Mouse (Mus musculus) ES-Bruce4 (cell line): ENCODE data around the gene Zfp638. TPM values are rescaled to one million over a fixed set of nuclear protein-coding genes. Genes with fewer than 3 reads are reported as not detected.

Experiments
- H3K27ac ChIP-seq: 2 replicates; pipeline ENCODE4 v1.5.1; 2012; ENCODE audit warnings: low read length, inconsistent platforms; ENCODE audit not compliant: insufficient read depth
- H3K27me3 ChIP-seq: 2 replicates; pipeline ENCODE4 v1.6.1; 2012; ENCODE audit warnings: mild to moderate bottlenecking, low read length, inconsistent platforms; ENCODE audit not compliant: control insufficient read depth, poor library complexity, insufficient read depth, severe bottlenecking
- H3K36me3 ChIP-seq: 2 replicates; pipeline ENCODE4 v1.6.1; 2012; ENCODE audit warnings: inconsistent platforms, mild to moderate bottlenecking, low read length, moderate library complexity; ENCODE audit not compliant: control insufficient read depth, poor library complexity, insufficient read depth, severe bottlenecking
- H3K4me1 ChIP-seq: one replicate; pipeline ENCODE4 v1.8.1; 2011; ENCODE audit warnings: low read length; ENCODE audit not compliant: control insufficient read depth, insufficient read depth
- H3K4me3 ChIP-seq: 2 replicates; pipeline ENCODE4 v1.5.1; 2011; ENCODE audit warnings: low read depth, mild to moderate bottlenecking, low read length
- H3K9ac ChIP-seq: 2 replicates; pipeline ENCODE4 v1.6.1; 2012; ENCODE audit warnings: low read depth, mild to moderate bottlenecking, inconsistent platforms; ENCODE audit not compliant: poor library complexity, severe bottlenecking
- H3K9me3 ChIP-seq: replicated peaks from 2 replicates; pipeline ENCODE4 v1.6.1; 2012; ENCODE audit warnings: mild to moderate bottlenecking, low read length, inconsistent platforms; ENCODE audit not compliant: control insufficient read depth, poor library complexity, insufficient read depth, severe bottlenecking
- CTCF ChIP-seq: IDR thresholded peaks from one replicate; pipeline ENCODE4 v1.8.1; 2011; ENCODE audit warnings: low read depth, low read length
- EP300 ChIP-seq: IDR thresholded peaks from 2 replicates; pipeline ENCODE4 v1.6.1; 2011; ENCODE audit warnings: low read depth, low read length; ENCODE audit not compliant: insufficient read depth
- POLR2A ChIP-seq: IDR thresholded peaks from one replicate; pipeline ENCODE4 v1.8.1; 2011; ENCODE audit warnings: low read length; ENCODE audit not compliant: insufficient read depth
- polyA plus RNA-seq: library from polyadenylated mRNA; stranded (reverse); fragments of >200 nt; gene quantifications from 2 replicates; pipeline ENCODE4 v1.2.4, GENCODE M21; 2011; ENCODE audit warnings: low read depth; ENCODE audit not compliant: missing spikeins, insufficient read depth, insufficient read length

The Zfp638 gene
- polyA plus RNA-seq, 1 experiment, result 162 TPM

DNA sequence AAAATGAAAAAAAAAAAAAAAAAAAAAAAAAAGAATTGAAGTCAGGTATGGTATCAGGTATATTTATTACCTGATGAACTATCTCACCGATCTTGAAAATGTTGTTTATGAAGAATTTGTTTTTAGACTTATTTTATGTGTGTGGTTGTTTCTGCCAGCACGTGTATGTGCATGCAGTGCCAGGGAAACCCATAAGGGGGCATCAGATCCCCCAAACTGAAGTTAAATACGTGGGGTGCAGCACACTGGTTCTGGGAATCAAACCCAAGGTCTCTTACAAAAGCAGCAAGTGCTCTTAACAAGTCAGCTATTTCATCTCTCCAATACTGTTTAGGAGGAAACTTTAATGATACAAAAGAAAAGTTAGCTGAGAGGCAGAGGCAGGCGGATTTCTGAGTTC, 137.4 kb downstream of the Zfp638 start:
- H3K4me3 ChIP-seq, result no peak overlapping the region

GRCm38 (mm10) chr6:84008363-84009171, 141.7 kb downstream of the Zfp638 start, which contains the start of gene Dysf:
Gene Dysf, plus strand, starts transcription at chr6:84008590.
- no peaks in the 10 kb centered on the region for H3K36me3 ChIP-seq
- no peaks in the 10 kb centered on the region for H3K27me3 ChIP-seq
- peak within 1 kb of the TSS; percentile 81 for H3K4me3 ChIP-seq
- TF ChIP-seq CTCF, result no peak
- TF ChIP-seq EP300, result no peak
- TF ChIP-seq POLR2A, result no peak
- H3K27ac ChIP-seq, result no peak within 1 kb of the TSS
- peak within 1 kb of the TSS; percentile 39 for H3K9ac ChIP-seq
- H3K9me3 ChIP-seq, result no peaks in the 10 kb centered on the region
- H3K4me1 ChIP-seq, result peaks cover 5% of the 10 kb centered on the region

More for the DNA sequence above, 137.4 kb downstream of the Zfp638 start:
- H3K36me3 ChIP-seq, result no peaks in the 10 kb centered on the region
- TF ChIP-seq CTCF (peak; percentile 8), POLR2A (no peak), EP300 (no peak)
- no peaks in the 10 kb centered on the region for H3K27me3 ChIP-seq
- no peaks in the 10 kb centered on the region for H3K9me3 ChIP-seq
- no peak overlapping the region for H3K9ac ChIP-seq
- H3K27ac ChIP-seq, result no peak overlapping the region
- H3K4me1 ChIP-seq, result no peaks in the 10 kb centered on the region

- Histone ChIP-seq H3K4me3 (peak overlapping the region; percentile 81), H3K27me3 (no peaks in the 10 kb centered on the region), H3K9me3 (no peaks in the 10 kb centered on the region), H3K9ac (no peak overlapping the region), H3K36me3 (no peaks in the 10 kb centered on the region), H3K4me1 (peaks cover 5% of the 10 kb centered on the region), H3K27ac (no peak overlapping the region)
- no peak for TF ChIP-seq POLR2A
- no peak for TF ChIP-seq CTCF
- TF ChIP-seq EP300, result no peak
These were observed 142.4 kb downstream of the Zfp638 start for GRCm38 (mm10) chr6:84009172-84009872.

GRCm38 (mm10) chr6:84009915-84010302, 143.0 kb downstream of the Zfp638 start:
- Histone ChIP-seq H3K36me3 (no peaks in the 10 kb centered on the region), H3K27me3 (no peaks in the 10 kb centered on the region), H3K9ac (no peak overlapping the region), H3K4me3 (no peak overlapping the region), H3K9me3 (no peaks in the 10 kb centered on the region), H3K27ac (no peak overlapping the region), H3K4me1 (peaks cover 5% of the 10 kb centered on the region)
- no peak for TF ChIP-seq EP300
- no peak for TF ChIP-seq CTCF
- TF ChIP-seq POLR2A, result no peak

GRCm38 (mm10) chr6:84010303-84011225, 143.7 kb downstream of the Zfp638 start:
- Histone ChIP-seq H3K27ac (peak overlapping the region; percentile 28; the same call in 1 of the 2 replicates), H3K4me3 (no peak overlapping the region)

More at GRCm38 (mm10) chr6:84010303-84011225, 143.7 kb downstream of the Zfp638 start:
- TF ChIP-seq POLR2A, result no peak
- no peak for TF ChIP-seq CTCF
- no peak for TF ChIP-seq EP300
- H3K9me3 ChIP-seq, result no peaks in the 10 kb centered on the region
- no peak overlapping the region for H3K9ac ChIP-seq
- no peaks in the 10 kb centered on the region for H3K36me3 ChIP-seq
- H3K4me1 ChIP-seq, result peaks cover 5% of the 10 kb centered on the region
- H3K27me3 ChIP-seq, result no peaks in the 10 kb centered on the region
